Mouse (Mus musculus): ENCODE data around the gene Spats2l.

- TF ChIP-seq GATA1 (IDR thresholded peaks at IDR 0.05; ENCODE audit: borderline replicate concordance, low read length) (no peak), FLI1 (IDR thresholded peaks at IDR 0.05; ENCODE audit: low read length) (no peak)
Observed at GRCm38 (mm10) chr1:57955774-57956173, 181.8 kb downstream of the Spats2l start.

Data from megakaryocyte, embryonic 14.5 days (primary cell).